Mouse (Mus musculus): ENCODE results near the gene Ostn. TPM values are rescaled to one million over a fixed set of nuclear protein-coding genes. Genes with fewer than 3 reads are reported as not detected.

The Ostn gene
- polyA plus RNA-seq, 1 experiment from 2014 or later = not detected

- Histone ChIP-seq H3K4me2 (ENCODE audit: low read length) (no peak overlapping the region), H3K9ac (ENCODE audit: low read length) (no peak overlapping the region), H3K36me3 (ENCODE audit: control insufficient read depth, insufficient read depth, low read length) (no peaks in the 10 kb centered on the region), H3K4me3 (ENCODE audit: control insufficient read depth in 1 of 2, insufficient read depth in 1 of 2, low read depth in 1 of 2, low read length in 2 of 2) (no peak overlapping the region), H3K27ac (replicated peaks in 1 of 2; ENCODE audit: control insufficient read depth in 1 of 2, insufficient read depth in 1 of 2, low read depth in 2 of 2, low read length in 2 of 2) (no peak overlapping the region), H3K4me1 (ENCODE audit: control insufficient read depth in 2 of 2, insufficient read depth in 2 of 2, low read length in 2 of 2) (peaks cover 0 to 5% of the 10 kb centered on the region in 2 experiments; a peak in 2 of 4 replicates), H3K9me3 (ENCODE audit: control insufficient read depth, low read length) (0 out of 2 replicates have a peak, but pooled peaks cover 3% of the 10 kb centered on the region), H3K27me3 (ENCODE audit: control insufficient read depth, insufficient read depth, low read length) (no peaks in the 10 kb centered on the region)
- WGBS = 90% methylated on average over 1 of the region's 1 CpGs
- ATAC-seq (ENCODE audit: insufficient number of reproducible peaks, insufficient read depth, low FRiP score, low read depth) = no peak
Measured at GRCm38 (mm10) chr16:27396951-27397350, 89.7 kb downstream of the Ostn start.

- 87% methylated on average over 3 of the region's 3 CpGs for WGBS
- Histone ChIP-seq H3K36me3 (ENCODE audit: control insufficient read depth, insufficient read depth, low read length) (no peaks in the 10 kb centered on the region), H3K4me2 (ENCODE audit: low read length) (no peak overlapping the region), H3K4me3 (ENCODE audit: control insufficient read depth in 1 of 2, insufficient read depth in 1 of 2, low read depth in 1 of 2, low read length in 2 of 2) (no peak overlapping the region), H3K9ac (ENCODE audit: low read length) (no peak overlapping the region), H3K27me3 (ENCODE audit: control insufficient read depth, insufficient read depth, low read length) (no peaks in the 10 kb centered on the region), H3K9me3 (ENCODE audit: control insufficient read depth, low read length) (0 out of 2 replicates have a peak, but pooled peaks cover 3% of the 10 kb centered on the region), H3K27ac (replicated peaks in 1 of 2; ENCODE audit: control insufficient read depth in 1 of 2, insufficient read depth in 1 of 2, low read depth in 2 of 2, low read length in 2 of 2) (no peak overlapping the region), H3K4me1 (ENCODE audit: control insufficient read depth in 2 of 2, insufficient read depth in 2 of 2, low read length in 2 of 2) (peaks cover 0 to 5% of the 10 kb centered on the region in 2 experiments; a peak in 2 of 4 replicates)
- ATAC-seq (ENCODE audit: insufficient number of reproducible peaks, insufficient read depth, low FRiP score, low read depth) = no peak
Measured at GRCm38 (mm10) chr16:27399026-27399718, 91.9 kb downstream of the Ostn start.

DNA sequence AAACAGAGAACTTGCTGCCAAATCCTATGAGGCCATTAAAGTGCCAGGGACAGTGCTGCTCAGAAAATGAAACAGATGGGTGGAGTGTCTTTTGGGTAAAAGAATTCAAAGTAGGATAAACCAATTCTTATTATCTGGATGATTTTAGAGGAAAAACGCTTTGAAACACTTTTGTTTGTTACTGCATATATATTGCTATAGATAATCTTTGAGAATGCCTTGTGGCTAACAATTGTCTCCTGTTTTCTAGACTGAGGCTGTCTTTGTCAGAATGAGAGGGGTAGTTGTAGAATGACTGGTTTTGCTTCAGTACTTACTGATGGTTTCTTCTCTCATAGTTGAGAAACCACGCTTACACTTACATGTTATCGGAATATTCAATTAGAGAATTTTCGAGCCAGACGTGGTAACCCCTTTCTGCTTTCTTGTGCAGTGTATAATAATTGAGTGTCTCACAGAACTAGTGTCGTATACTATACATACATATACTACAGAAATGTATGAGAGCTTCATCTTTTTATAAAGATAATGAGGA, 92.5 kb downstream of the Ostn start:
- Histone ChIP-seq H3K4me1 (ENCODE audit: control insufficient read depth in 2 of 2, insufficient read depth in 2 of 2, low read length in 2 of 2) (peaks cover 0 to 5% of the 10 kb centered on the region in 2 experiments; a peak in 2 of 4 replicates), H3K4me3 (ENCODE audit: control insufficient read depth in 1 of 2, insufficient read depth in 1 of 2, low read depth in 1 of 2, low read length in 2 of 2) (no peak overlapping the region), H3K36me3 (ENCODE audit: control insufficient read depth, insufficient read depth, low read length) (no peaks in the 10 kb centered on the region), H3K27me3 (ENCODE audit: control insufficient read depth, insufficient read depth, low read length) (no peaks in the 10 kb centered on the region), H3K4me2 (ENCODE audit: low read length) (no peak overlapping the region), H3K9me3 (ENCODE audit: control insufficient read depth, low read length) (0 out of 2 replicates have a peak, but pooled peaks cover 3% of the 10 kb centered on the region), H3K9ac (ENCODE audit: low read length) (no peak overlapping the region), H3K27ac (replicated peaks in 1 of 2; ENCODE audit: control insufficient read depth in 1 of 2, insufficient read depth in 1 of 2, low read depth in 2 of 2, low read length in 2 of 2) (no peak overlapping the region)
- no peak for ATAC-seq (ENCODE audit: insufficient number of reproducible peaks, insufficient read depth, low FRiP score, low read depth)
- WGBS = 88% methylated on average over 6 of the region's 6 CpGs

Other genes starting within 250 kb of the Ostn start
- gene Uts2b, start 62.8 kb downstream of the Ostn start, polyA plus RNA-seq (2014; fragmentation: Nextera tagmentation; extraction: Ambion mirVana) = 22.2 and 27.1 TPM in 2 replicates
- gene Ccdc50, start 81.4 kb downstream of the Ostn start, polyA plus RNA-seq (2014; fragmentation: Nextera tagmentation; extraction: Ambion mirVana) = 46.1 and 46.5 TPM in 2 replicates